In the genomic region with DNA sequence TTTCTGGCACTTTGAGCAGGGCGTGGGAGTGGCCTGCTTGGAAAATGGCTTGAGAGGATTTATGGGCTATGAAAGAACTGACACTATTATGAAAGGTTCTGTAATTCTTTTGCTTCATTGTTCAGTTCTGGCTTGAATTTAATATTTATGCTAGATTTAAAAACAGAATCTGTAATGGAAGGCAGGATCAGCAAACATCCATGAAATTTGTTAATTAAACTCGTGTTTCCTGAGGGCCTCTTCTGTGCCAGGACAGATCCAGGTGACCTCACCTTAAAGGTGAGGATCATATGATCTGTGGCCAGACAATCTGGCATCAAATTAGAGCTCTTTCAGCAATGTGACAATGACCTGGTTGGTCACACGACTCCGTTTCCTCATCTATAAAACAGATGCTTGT, we compare ENCODE assay signal across 19 mouse cellular contexts.
"Had no signal": no experiment of that assay in that cellular context is flagged by ENCODE, and none has a peak within 500 bp of the region (broad histone marks: within the 10 kb centered on the region; RNA-seq: fewer than 3 reads in every experiment).

No protein-coding gene starts in this region.

- ATAC-seq: midbrain, embryonic 13.5 days; midbrain, embryonic 15.5 days had no signal

- H3K4me3 ChIP-seq: megakaryocyte, embryonic 14.5 days; midbrain, embryonic 13.5 days; midbrain, embryonic 15.5 days; neural tube, embryonic 13.5 days; neural tube, embryonic 15.5 days had no signal

- H3K36me3 ChIP-seq: midbrain, embryonic 13.5 days; midbrain, embryonic 15.5 days; neural tube, embryonic 13.5 days; neural tube, embryonic 15.5 days had no signal

- H3K27ac ChIP-seq: liver, embryonic 14.5 days; macrophage; midbrain, embryonic 13.5 days; midbrain, embryonic 15.5 days; neural tube, embryonic 13.5 days; neural tube, embryonic 15.5 days had no signal

- H3K9ac ChIP-seq: liver, embryonic 14.5 days; lung, embryonic 14.5 days; midbrain, embryonic 13.5 days; midbrain, embryonic 15.5 days; neural tube, embryonic 13.5 days; neural tube, embryonic 15.5 days had no signal

- H3K4me2 ChIP-seq: lung, embryonic 14.5 days; midbrain, embryonic 11.5 days; midbrain, embryonic 13.5 days; midbrain, embryonic 15.5 days; neural tube, embryonic 13.5 days; neural tube, embryonic 15.5 days had no signal

- H3K4me1 ChIP-seq: megakaryocyte, embryonic 14.5 days; midbrain, embryonic 13.5 days; midbrain, embryonic 15.5 days; neural tube, embryonic 13.5 days; neural tube, embryonic 15.5 days had no signal

- DNase-seq: lung, adult 18-20 months; lung, postnatal 14 days; lung, postnatal 36 days; retina, postnatal 1 day; right cerebral cortex, adult 18-20 months; right cerebral cortex, postnatal 25 days; right cerebral cortex, postnatal 4 days; spleen, adult 18-20 months; thymus, adult 2 months; thymus, postnatal 36 days had no signal

- H3K27me3 ChIP-seq: megakaryocyte, embryonic 14.5 days; midbrain, embryonic 13.5 days; midbrain, embryonic 15.5 days; neural tube, embryonic 13.5 days; neural tube, embryonic 15.5 days had no signal

- H3K9me3 ChIP-seq: midbrain, embryonic 13.5 days; midbrain, embryonic 15.5 days; neural tube, embryonic 13.5 days; neural tube, embryonic 15.5 days had no signal
